Mouse (Mus musculus) heart, embryonic 15.5 days (tissue): ENCODE measurements around the gene Wtip. TPM values are rescaled to one million over a fixed set of nuclear protein-coding genes. Genes with fewer than 3 reads are reported as not detected.
"Not testable (repeated sequence)": the region's sequence is repeated elsewhere in the genome, so short reads cannot be mapped to it uniquely, and the experiment has no call there.

Experiments used
- ATAC-seq: fragments of 200-750 bp; cut with Nextera tagmentation; replicated peaks from 2 replicates; pipeline ENCODE4 v1.8.0; 2017; ENCODE audit warnings: low read depth, moderate TSS enrichment; ENCODE audit not compliant: insufficient number of reproducible peaks, insufficient read depth, low FRiP score
- H3K27ac ChIP-seq: fragments of 300-500 bp; sonication (generic); 2 replicates; pipeline ENCODE4 v1.5.1; 2015; ENCODE audit warnings: mild to moderate bottlenecking, inconsistent platforms
- H3K27me3 ChIP-seq: fragments of 300-500 bp; sonication (generic); 2 replicates; pipeline ENCODE4 v1.6.1; 2015; ENCODE audit warnings: inconsistent platforms
- H3K36me3 ChIP-seq: fragments of 300-500 bp; sonication (generic); 2 replicates; pipeline ENCODE4 v1.6.1; 2015; ENCODE audit warnings: mild to moderate bottlenecking, inconsistent platforms
- H3K4me1 ChIP-seq: fragments of 300-500 bp; sonication (generic); replicated peaks from 2 replicates; pipeline ENCODE4 v1.6.1; 2015; ENCODE audit warnings: inconsistent platforms
- H3K4me2 ChIP-seq: fragments of 300-500 bp; sonication (generic); 2 replicates; pipeline ENCODE4 v1.6.1; 2015; ENCODE audit warnings: inconsistent platforms, mild to moderate bottlenecking, moderate library complexity
- H3K4me3 ChIP-seq: fragments of 300-500 bp; sonication (generic); 2 replicates; pipeline ENCODE4 v1.5.1; 2015; ENCODE audit warnings: mild to moderate bottlenecking, inconsistent platforms
- H3K9ac ChIP-seq: fragments of 300-500 bp; sonication (generic); 2 replicates; pipeline ENCODE4 v1.6.1; 2015; ENCODE audit warnings: mild to moderate bottlenecking, inconsistent platforms
- H3K9me3 ChIP-seq: fragments of 300-500 bp; sonication (generic); replicated peaks from 2 replicates; pipeline ENCODE4 v1.6.1; 2016; ENCODE audit warnings: inconsistent platforms
- WGBS: fragments of 180-500 bp; shearing (Covaris S2); methylation state at CpG from one replicate; pipeline ENCODE4 v1.1.7; 2015; ENCODE audit warnings: mixed read lengths; 5-methylcytosine and 5-hydroxymethylcytosine counted together
- polyA plus RNA-seq: library from polyadenylated mRNA; unstranded; fragments of >200 nt; fragmentation: Nextera tagmentation; extraction: Ambion mirVana; gene quantifications from 2 replicates; pipeline ENCODE4 v1.2.1, GENCODE M21; 2015

The Wtip gene
- polyA plus RNA-seq, 1 experiment from 2014 or later, result 4.3 TPM

DNA sequence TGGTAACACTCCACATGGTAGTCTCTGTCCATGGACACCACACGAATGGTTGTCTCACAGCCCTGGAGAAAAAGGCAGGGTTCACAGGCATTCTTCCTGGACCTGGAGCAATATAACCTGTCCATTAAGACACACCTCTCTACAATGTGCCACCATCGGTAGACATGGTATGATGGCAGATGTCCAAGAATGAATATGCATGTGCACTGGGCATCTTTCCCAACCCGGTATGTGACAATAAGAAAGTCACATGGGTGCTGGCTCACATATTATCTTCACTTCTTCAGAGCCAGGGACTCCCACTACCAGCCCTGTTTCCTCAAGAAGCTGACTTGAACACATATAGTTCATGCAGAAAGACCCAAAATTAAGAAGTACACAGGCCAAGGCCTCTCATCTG lies 16.5 kb downstream of the Wtip start:
- ATAC-seq, result no peak
- H3K4me1 ChIP-seq, result peaks cover 5% of the 10 kb centered on the region
- no peaks in the 10 kb centered on the region for H3K27me3 ChIP-seq
- no peak overlapping the region for H3K4me3 ChIP-seq
- H3K4me2 ChIP-seq, result no peak overlapping the region
- H3K27ac ChIP-seq, result no peak overlapping the region
- H3K9me3 ChIP-seq, result no peaks in the 10 kb centered on the region
- H3K9ac ChIP-seq, result no peak overlapping the region
- H3K36me3 ChIP-seq, result peaks cover 58% of the 10 kb centered on the region
- 75% methylated on average over 3 of the region's 3 CpGs for whole genome bisulfite sequencing

- H3K27ac ChIP-seq, result no peak overlapping the region
- no peak overlapping the region for H3K4me2 ChIP-seq
- no peak overlapping the region for H3K9ac ChIP-seq
- peaks cover 37% of the 10 kb centered on the region for H3K36me3 ChIP-seq
- no peak overlapping the region for H3K4me3 ChIP-seq
- no peaks in the 10 kb centered on the region for H3K27me3 ChIP-seq
- 82% methylated on average over 5 of the region's 5 CpGs for WGBS
- H3K9me3 ChIP-seq, result no peaks in the 10 kb centered on the region
- H3K4me1 ChIP-seq, result no peaks in the 10 kb centered on the region
- no peak for ATAC-seq
Observed at GRCm38 (mm10) chr7:34109190-34109589, 23.9 kb downstream of the Wtip start.

- ATAC-seq, result no peak
- Histone ChIP-seq H3K9ac (no peak overlapping the region), H3K4me2 (no peak overlapping the region), H3K36me3 (no peaks in the 10 kb centered on the region), H3K4me1 (no peaks in the 10 kb centered on the region), H3K27ac (no peak overlapping the region), H3K4me3 (no peak overlapping the region), H3K27me3 (no peaks in the 10 kb centered on the region), H3K9me3 (no peaks in the 10 kb centered on the region)
Observed at GRCm38 (mm10) chr7:34101276-34101675, 31.8 kb downstream of the Wtip start.

DNA sequence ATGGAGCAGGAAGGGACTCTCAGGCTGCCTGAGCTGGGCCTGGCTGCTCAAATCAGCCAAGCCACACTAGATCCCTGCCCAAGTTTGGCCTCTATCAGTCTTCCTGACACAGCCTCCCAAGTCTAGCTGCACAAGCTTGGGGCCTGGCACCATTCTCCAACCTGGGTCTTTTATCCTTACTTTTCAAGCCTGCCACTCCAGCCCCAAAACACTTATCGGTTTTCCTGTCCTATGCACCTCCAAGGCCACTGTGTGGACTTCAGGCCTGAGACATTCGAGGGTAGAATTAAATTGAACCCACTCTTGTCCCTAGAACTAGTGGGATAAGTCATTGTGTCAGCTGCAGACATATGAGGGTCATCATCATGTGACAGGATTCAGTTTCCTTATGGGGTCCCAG lies 33.1 kb downstream of the Wtip start:
- Histone ChIP-seq H3K4me1 (no peaks in the 10 kb centered on the region), H3K27me3 (no peaks in the 10 kb centered on the region), H3K4me3 (no peak overlapping the region), H3K4me2 (no peak overlapping the region), H3K27ac (no peak overlapping the region), H3K9me3 (0 out of 2 replicates have a peak, but pooled peaks cover 3% of the 10 kb centered on the region), H3K36me3 (no peaks in the 10 kb centered on the region), H3K9ac (no peak overlapping the region)
- WGBS, result 70% methylated on average over 2 of the region's 2 CpGs
- no peak for ATAC-seq

DNA sequence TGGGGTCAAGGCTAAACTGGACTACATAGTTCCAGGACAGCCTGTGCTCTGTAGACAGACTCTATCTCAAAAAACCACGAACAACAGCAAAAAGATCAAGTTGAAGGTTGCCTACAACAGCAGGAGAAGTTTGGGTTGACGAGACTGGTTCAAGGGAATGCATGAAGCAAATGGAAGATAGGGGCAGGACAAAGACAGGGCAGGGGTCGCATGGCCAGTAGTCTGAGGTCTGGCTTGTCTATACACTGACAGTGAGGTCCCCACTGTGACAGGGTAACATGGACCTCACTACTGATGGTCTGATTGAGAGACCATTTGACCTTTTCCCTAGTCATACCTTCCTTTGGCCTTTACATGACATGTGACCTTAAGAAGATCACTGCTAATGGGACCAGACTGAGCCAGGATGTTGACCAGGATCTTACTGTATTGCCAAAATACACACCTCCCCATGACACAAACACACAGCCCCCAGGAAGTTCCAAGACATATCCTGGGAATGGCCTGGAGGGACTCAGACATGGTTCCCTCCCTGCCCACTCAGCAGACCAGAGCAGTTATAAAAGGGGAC lies 38.1 kb downstream of the Wtip start, which contains the start of gene Scgb1b30:
TSS of gene Scgb1b30 (plus strand) at position 521 of the 571 bp plus-strand sequence.
- no peak within 1 kb of the TSS for H3K4me3 ChIP-seq
- H3K9me3 ChIP-seq, result 0 out of 2 replicates have a peak, but pooled peaks cover 3% of the 10 kb centered on the region
- H3K27ac ChIP-seq, result no peak within 1 kb of the TSS
- no peaks in the 10 kb centered on the region for H3K4me1 ChIP-seq
- H3K36me3 ChIP-seq, result no peaks in the 10 kb centered on the region
- H3K4me2 ChIP-seq, result no peak within 1 kb of the TSS
- H3K9ac ChIP-seq, result no peak within 1 kb of the TSS
- WGBS, result 72% methylated on average over 3 of the region's 3 CpGs
- H3K27me3 ChIP-seq, result no peaks in the 10 kb centered on the region
- no peak for ATAC-seq

- 71% methylated on average over 5 of the region's 5 CpGs for WGBS
- not testable (repeated sequence) for ATAC-seq, H3K27ac ChIP-seq, H3K4me3 ChIP-seq, H3K9me3 ChIP-seq, H3K27me3 ChIP-seq, H3K36me3 ChIP-seq, H3K9ac ChIP-seq, H3K4me2 ChIP-seq, H3K4me1 ChIP-seq
Observed at GRCm38 (mm10) chr7:34068132-34068531, 64.9 kb downstream of the Wtip start.

Other genes with a start within 250 kb of the Wtip start
- not detected in 2 replicates for gene Scgb2b26, start 188.2 kb downstream of the Wtip start, polyA plus RNA-seq
- not detected in 2 replicates for gene Scgb2b27, start 119.3 kb downstream of the Wtip start, polyA plus RNA-seq
- gene Scgb1b27, start 111.8 kb downstream of the Wtip start, polyA plus RNA-seq, result not detected in 2 replicates
- not detected in 2 replicates for gene Scgb1b30, start 37.8 kb downstream of the Wtip start, polyA plus RNA-seq
- 89.0 and 108 TPM in 2 replicates for gene Uba2, start 36.3 kb upstream of the Wtip start, polyA plus RNA-seq
- gene Pdcd2l, start 63.4 kb upstream of the Wtip start, polyA plus RNA-seq, result 46.9 and 55.1 TPM in 2 replicates
- 660 and 727 TPM in 2 replicates for gene Gpi1, start 97.1 kb upstream of the Wtip start, polyA plus RNA-seq
- 0.31 TPM in 1 of 2 replicates, not detected in the other for gene Gm6096, start 117.8 kb upstream of the Wtip start, polyA plus RNA-seq
- gene 4931406P16Rik, start 180.3 kb upstream of the Wtip start, polyA plus RNA-seq, result 28.2 and 32.5 TPM in 2 replicates